Mouse (Mus musculus) liver, adult 2 months (tissue): ENCODE measurements around the gene Cenpa. TPM values are rescaled to one million over a fixed set of nuclear protein-coding genes. Genes with fewer than 3 reads are reported as not detected.

Experiments
- DNase-seq: peaks from one replicate; pipeline ENCODE4 v3.0.0-alpha.2; 2011; ENCODE audit warnings: low read depth, low spot score; ENCODE audit errors: extremely low read depth
- H3K27ac ChIP-seq: fragments of 200-500 bp; replicated peaks from 2 replicates; pipeline ENCODE4 v1.5.1; 2012; ENCODE audit warnings: low read depth, mild to moderate bottlenecking, control low read depth, inconsistent platforms, low read length; ENCODE audit not compliant: insufficient read depth
- H3K27me3 ChIP-seq: fragments of 200-500 bp; 2 replicates; pipeline ENCODE4 v1.6.1; 2012; ENCODE audit warnings: mild to moderate bottlenecking, moderate library complexity, low read length, inconsistent platforms; ENCODE audit not compliant: control insufficient read depth, insufficient read depth
- H3K36me3 ChIP-seq: fragments of 200-500 bp; 2 replicates; pipeline ENCODE4 v1.6.1; 2012; ENCODE audit warnings: low read length, inconsistent platforms; ENCODE audit not compliant: control insufficient read depth, insufficient read depth
- H3K4me1 ChIP-seq: fragments of 200-500 bp; 2 replicates; pipeline ENCODE4 v1.6.1; 2011; ENCODE audit warnings: low read length; ENCODE audit not compliant: control insufficient read depth, insufficient read depth
- H3K4me3 ChIP-seq: fragments of 200-500 bp; 2 replicates; pipeline ENCODE4 v1.5.1; 2011; ENCODE audit warnings: low read depth, mild to moderate bottlenecking, control low read depth, low read length, moderate library complexity; ENCODE audit not compliant: insufficient read depth
- H3K79me2 ChIP-seq: fragments of 200-500 bp; 2 replicates; pipeline ENCODE4 v1.6.1; 2012; ENCODE audit warnings: inconsistent platforms, mild to moderate bottlenecking, low read length, moderate library complexity; ENCODE audit not compliant: control insufficient read depth, insufficient read depth
- H3K9ac ChIP-seq: fragments of 200-500 bp; 2 replicates; pipeline ENCODE4 v1.6.1; 2012; ENCODE audit warnings: low read depth, mild to moderate bottlenecking, control low read depth, inconsistent platforms, low read length
- CTCF ChIP-seq: fragments of 200-500 bp; IDR thresholded peaks from 2 replicates; pipeline ENCODE4 v1.5.1; 2011; ENCODE audit warnings: low read depth, low read length, control low read depth
- POLR2A ChIP-seq: fragments of 200-500 bp; IDR thresholded peaks from 2 replicates; pipeline ENCODE4 v1.6.1; 2011; ENCODE audit warnings: low read length, control low read depth; ENCODE audit not compliant: insufficient read depth; ENCODE audit errors: extremely low read depth
- WGBS: fragments of 180-500 bp; shearing (Covaris S2); methylation state at CpG from one replicate; pipeline ENCODE4 v1.1.7; 2018; 5-methylcytosine and 5-hydroxymethylcytosine counted together
- polyA plus RNA-seq: library from polyadenylated mRNA; depleted of rRNA; stranded (reverse); fragments of >200 nt; gene quantifications from 2 replicates; pipeline ENCODE4 v1.2.3, GENCODE M21; 2012
- total RNA-seq: library from RNA; depleted of rRNA; stranded (reverse); fragments of >200 nt; gene quantifications from 2 replicates; pipeline ENCODE4 v1.2.3, GENCODE M21; 2014

The Cenpa gene
- total and polyA plus RNA-seq, 2 experiments = 5.3 to 8.0 TPM

- TF ChIP-seq POLR2A = no peak
- TF ChIP-seq CTCF = no peak
- no peak for DNase-seq
- H3K27ac ChIP-seq = no peak overlapping the region
- no peak overlapping the region for H3K4me3 ChIP-seq
- no peaks in the 10 kb centered on the region for H3K36me3 ChIP-seq
- H3K79me2 ChIP-seq = no peaks in the 10 kb centered on the region
- no peak overlapping the region for H3K9ac ChIP-seq
- H3K27me3 ChIP-seq = peaks cover 9% of the 10 kb centered on the region
- 99% methylated on average over 20 of the region's 20 CpGs for WGBS
- H3K4me1 ChIP-seq = peaks cover 19% of the 10 kb centered on the region
These were observed 46.0 kb upstream of the Cenpa start for GRCm38 (mm10) chr5:30620567-30620966.

- H3K9ac ChIP-seq = no peak overlapping the region
- no peak for DNase-seq
- peaks cover 20% of the 10 kb centered on the region for H3K4me1 ChIP-seq
- H3K27me3 ChIP-seq = peaks cover 9% of the 10 kb centered on the region
- no peaks in the 10 kb centered on the region for H3K79me2 ChIP-seq
- H3K36me3 ChIP-seq = no peaks in the 10 kb centered on the region
- H3K4me3 ChIP-seq = no peak overlapping the region
- 96% methylated on average over 9 of the region's 9 CpGs for WGBS
- no peak for TF ChIP-seq POLR2A
- TF ChIP-seq CTCF = no peak
- H3K27ac ChIP-seq = no peak overlapping the region
These were observed 45.3 kb upstream of the Cenpa start for GRCm38 (mm10) chr5:30621211-30621790.

GRCm38 (mm10) chr5:30621844-30622176, 44.8 kb upstream of the Cenpa start:
- Histone ChIP-seq H3K27ac (no peak overlapping the region), H3K27me3 (peaks cover 9% of the 10 kb centered on the region), H3K4me1 (peaks cover 21% of the 10 kb centered on the region), H3K79me2 (no peaks in the 10 kb centered on the region), H3K9ac (no peak overlapping the region), H3K4me3 (no peak overlapping the region), H3K36me3 (no peaks in the 10 kb centered on the region)
- DNase-seq = no peak
- TF ChIP-seq POLR2A (no peak), CTCF (no peak)
- 66% methylated on average over 22 of the region's 22 CpGs for WGBS

GRCm38 (mm10) chr5:30622177-30622840, 44.3 kb upstream of the Cenpa start:
- H3K4me1 ChIP-seq = peaks cover 23% of the 10 kb centered on the region
- 14% methylated on average over 69 of the region's 69 CpGs for WGBS
- H3K9ac ChIP-seq = 0 out of 2 replicates have a peak overlapping the region, but pooled peaks have one; percentile 5
- peaks cover 9% of the 10 kb centered on the region for H3K27me3 ChIP-seq
- DNase-seq = no peak
- no peak overlapping the region for H3K27ac ChIP-seq
- no peaks in the 10 kb centered on the region for H3K36me3 ChIP-seq
- peak overlapping the region; percentile 13; the same call in 1 of the 2 replicates for H3K4me3 ChIP-seq
- peak; percentile 7; the same call in 1 of the 2 replicates for TF ChIP-seq CTCF
- TF ChIP-seq POLR2A = no peak
- no peaks in the 10 kb centered on the region for H3K79me2 ChIP-seq

GRCm38 (mm10) chr5:30622841-30623185, 43.8 kb upstream of the Cenpa start:
- peaks cover 20% of the 10 kb centered on the region for H3K4me1 ChIP-seq
- H3K27me3 ChIP-seq = peaks cover 9% of the 10 kb centered on the region
- H3K27ac ChIP-seq = no peak overlapping the region
- H3K4me3 ChIP-seq = no peak overlapping the region
- no peaks in the 10 kb centered on the region for H3K36me3 ChIP-seq
- no peak for DNase-seq
- no peaks in the 10 kb centered on the region for H3K79me2 ChIP-seq
- H3K9ac ChIP-seq = no peak overlapping the region
- WGBS = 43% methylated on average over 10 of the region's 10 CpGs
- TF ChIP-seq CTCF = no peak
- no peak for TF ChIP-seq POLR2A

- H3K9ac ChIP-seq = no peak overlapping the region
- no peaks in the 10 kb centered on the region for H3K36me3 ChIP-seq
- DNase-seq = no peak
- WGBS = 94% methylated on average over 2 of the region's 2 CpGs
- no peak overlapping the region for H3K4me3 ChIP-seq
- TF ChIP-seq CTCF (no peak), POLR2A (no peak)
- H3K79me2 ChIP-seq = no peaks in the 10 kb centered on the region
- peaks cover 9% of the 10 kb centered on the region for H3K27me3 ChIP-seq
- peaks cover 24% of the 10 kb centered on the region for H3K4me1 ChIP-seq
- no peak overlapping the region for H3K27ac ChIP-seq
These were observed 43.2 kb upstream of the Cenpa start for GRCm38 (mm10) chr5:30623380-30623779.
